Mouse (Mus musculus): ENCODE results near the gene Aldh8a1. TPM values are rescaled to one million over a fixed set of nuclear protein-coding genes. Genes with fewer than 3 reads are reported as not detected.

Aldh8a1 gene
- total and polyA plus RNA-seq, 3 experiments: 0.22 TPM; not detected in 2

DNA sequence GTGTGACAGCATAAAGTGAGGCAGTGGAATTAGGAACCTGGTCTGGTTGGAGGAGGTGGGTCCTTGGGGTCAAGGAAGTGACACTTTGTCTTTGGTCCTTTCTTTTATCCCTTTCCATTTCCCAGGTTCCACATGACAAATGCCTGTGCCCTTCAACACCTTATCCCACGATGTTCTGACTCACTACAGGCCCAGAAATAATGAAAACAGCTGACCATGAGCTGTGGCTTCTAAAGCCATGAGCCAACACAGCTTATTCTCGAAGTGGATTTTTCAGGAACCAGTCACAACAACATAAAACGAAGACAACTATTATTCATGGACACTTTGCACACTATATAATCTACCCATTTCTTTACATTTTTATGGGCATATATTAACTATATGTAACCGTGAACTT is 37.9 kb downstream of the Aldh8a1 start:
- peaks cover 10% of the 10 kb centered on the region for H3K27me3 ChIP-seq (ENCODE audit: insufficient read depth, low read length)
- peaks cover 46% of the 10 kb centered on the region for H3K4me1 ChIP-seq (ENCODE audit: insufficient read depth, low read depth, low read length)
- no peaks in the 10 kb centered on the region for H3K9me3 ChIP-seq (replicated peaks)
- no peak for TF ChIP-seq GATA2 (IDR thresholded peaks at IDR 0.05; ENCODE audit: borderline replicate concordance, low read depth, low read length)
- TF ChIP-seq GATA1 (IDR thresholded peaks at IDR 0.05; ENCODE audit: borderline replicate concordance, low read length): no peak
- no peak for TF ChIP-seq TAL1 (conservative IDR thresholded peaks at IDR 0.05; ENCODE audit: low read depth, low read length)
- TF ChIP-seq POLR2AphosphoS5 (IDR thresholded peaks at IDR 0.05; ENCODE audit: insufficient replicate concordance, low read depth, low read length): no peak
- TF ChIP-seq CTCF (IDR thresholded peaks at IDR 0.05; ENCODE audit: low read depth, low read length): no peak
- H3K36me3 ChIP-seq (replicated peaks): no peaks in the 10 kb centered on the region
- H3K4me3 ChIP-seq (ENCODE audit: low read depth, low read length): no peak overlapping the region
- DNase-seq (ENCODE audit: low spot score): no peak
- no peak for ATAC-seq (ENCODE audit: extremely low read depth, insufficient number of reproducible peaks, low FRiP score, poor library complexity, severe bottlenecking)

DNA sequence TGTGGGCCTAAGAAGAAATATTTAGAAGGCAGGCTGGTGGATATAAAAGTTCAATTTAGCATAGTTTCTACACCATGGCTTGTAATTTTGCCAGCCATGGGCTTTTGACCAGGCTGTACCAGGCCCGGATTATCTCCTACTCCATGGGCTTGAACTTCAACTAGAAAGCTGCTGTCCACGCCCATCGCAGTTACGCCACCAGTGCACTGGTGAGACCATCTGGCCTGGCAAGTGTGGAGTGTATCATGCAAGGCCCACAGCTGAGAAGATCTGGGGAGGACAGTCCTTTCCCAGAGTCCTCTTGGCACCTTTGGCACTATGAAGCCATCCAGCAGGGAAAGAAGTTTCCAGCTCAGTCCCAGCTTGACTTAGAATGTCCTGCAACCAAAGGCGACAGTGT is 39.1 kb downstream of the Aldh8a1 start:
- no peak for ATAC-seq (ENCODE audit: extremely low read depth, insufficient number of reproducible peaks, low FRiP score, poor library complexity, severe bottlenecking)
- Histone ChIP-seq H3K27me3 (ENCODE audit: insufficient read depth, low read length) (peaks cover under 1% of the 10 kb centered on the region; the same call in 1 of the 2 replicates), H3K36me3 (replicated peaks) (no peaks in the 10 kb centered on the region), H3K4me1 (ENCODE audit: insufficient read depth, low read depth, low read length) (peaks cover 57% of the 10 kb centered on the region), H3K4me3 (ENCODE audit: low read depth, low read length) (no peak overlapping the region), H3K9me3 (replicated peaks) (no peaks in the 10 kb centered on the region)
- DNase-seq (ENCODE audit: low spot score): no peak
- TF ChIP-seq CTCF (IDR thresholded peaks at IDR 0.05; ENCODE audit: low read depth, low read length) (no peak), GATA2 (IDR thresholded peaks at IDR 0.05; ENCODE audit: borderline replicate concordance, low read depth, low read length) (no peak), GATA1 (IDR thresholded peaks at IDR 0.05; ENCODE audit: borderline replicate concordance, low read length) (no peak), POLR2AphosphoS5 (IDR thresholded peaks at IDR 0.05; ENCODE audit: insufficient replicate concordance, low read depth, low read length) (no peak), TAL1 (conservative IDR thresholded peaks at IDR 0.05; ENCODE audit: low read depth, low read length) (no peak)

DNA sequence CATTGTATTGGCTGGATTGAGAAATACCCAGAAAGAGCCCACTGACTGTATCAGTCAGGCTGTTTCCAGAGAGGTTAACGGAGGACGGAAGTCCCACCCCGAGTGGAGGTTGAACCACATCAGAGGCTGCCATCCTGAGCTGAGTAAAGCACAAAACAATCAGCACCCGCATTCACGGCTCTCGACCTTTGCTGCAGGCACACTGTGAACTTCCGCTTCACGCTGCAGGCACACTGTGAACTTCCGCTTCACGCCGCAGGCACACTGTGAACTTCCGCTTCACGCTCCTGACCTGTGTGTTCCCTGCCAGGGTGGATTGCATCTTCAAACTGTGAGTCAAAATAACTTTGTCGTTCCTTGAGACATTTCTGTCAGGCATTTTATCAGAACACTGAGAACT is 42.1 kb downstream of the Aldh8a1 start:
- no peak for DNase-seq (ENCODE audit: low spot score)
- no peak for ATAC-seq (ENCODE audit: extremely low read depth, insufficient number of reproducible peaks, low FRiP score, poor library complexity, severe bottlenecking)
- Histone ChIP-seq H3K4me3 (ENCODE audit: low read depth, low read length) (no peak overlapping the region; the same call in 1 of the 2 replicates), H3K36me3 (replicated peaks) (no peaks in the 10 kb centered on the region), H3K9me3 (replicated peaks) (no peaks in the 10 kb centered on the region), H3K27me3 (ENCODE audit: insufficient read depth, low read length) (no peaks in the 10 kb centered on the region; the same call in 1 of the 2 replicates), H3K4me1 (ENCODE audit: insufficient read depth, low read depth, low read length) (peaks cover 63% of the 10 kb centered on the region)
- TF ChIP-seq CTCF (IDR thresholded peaks at IDR 0.05; ENCODE audit: low read depth, low read length) (no peak), GATA1 (IDR thresholded peaks at IDR 0.05; ENCODE audit: borderline replicate concordance, low read length) (no peak), TAL1 (conservative IDR thresholded peaks at IDR 0.05; ENCODE audit: low read depth, low read length) (no peak), GATA2 (IDR thresholded peaks at IDR 0.05; ENCODE audit: borderline replicate concordance, low read depth, low read length) (no peak), POLR2AphosphoS5 (IDR thresholded peaks at IDR 0.05; ENCODE audit: insufficient replicate concordance, low read depth, low read length) (no peak)

DNA sequence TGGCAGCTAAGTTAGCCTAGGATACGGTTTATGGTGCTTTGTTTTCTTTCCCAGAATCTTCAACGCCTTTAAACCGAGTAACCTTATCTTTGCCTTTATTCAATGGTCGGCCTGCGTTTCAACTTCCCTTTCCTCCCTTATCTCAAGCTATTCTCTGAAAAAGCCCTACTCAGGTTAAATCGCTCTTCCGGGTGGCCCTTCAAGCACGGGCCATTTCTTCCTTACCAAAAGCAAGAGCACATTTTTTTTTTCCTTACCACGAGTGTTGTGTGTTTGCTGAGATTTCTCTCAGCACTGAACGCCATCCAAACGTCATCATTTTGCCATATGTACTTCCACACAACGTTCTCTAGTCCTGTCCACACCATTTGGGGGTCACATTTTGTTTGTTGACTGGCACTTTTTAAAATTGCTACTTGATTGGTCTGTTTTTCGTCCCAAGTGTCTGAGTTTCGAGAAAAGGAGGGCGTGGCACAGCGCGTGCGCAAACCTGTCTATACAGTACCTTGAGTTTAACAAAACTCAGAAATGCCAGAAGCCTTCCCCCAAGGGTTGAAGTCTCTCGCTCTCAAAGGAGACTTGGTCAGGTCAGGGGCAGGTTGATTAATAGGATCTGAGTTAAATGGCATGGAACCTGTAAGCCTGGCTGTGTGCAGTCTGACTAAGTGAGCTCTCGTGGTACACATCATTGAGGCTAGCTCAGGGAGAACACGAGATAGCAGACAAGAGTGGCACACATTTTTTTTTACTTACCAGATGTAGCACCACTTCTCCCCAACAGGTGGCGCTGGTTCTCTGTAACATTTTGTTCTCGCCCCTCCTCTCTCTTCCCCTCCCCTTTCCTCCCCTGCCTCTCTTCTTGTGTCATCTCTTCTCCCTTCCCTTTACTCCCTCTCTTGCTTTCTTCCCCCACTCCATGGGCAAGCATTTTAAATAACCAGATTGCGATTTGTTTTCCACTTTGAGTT is 43.6 kb downstream of the Aldh8a1 start:
- Histone ChIP-seq H3K36me3 (replicated peaks) (no peaks in the 10 kb centered on the region), H3K27me3 (ENCODE audit: insufficient read depth, low read length) (no peaks in the 10 kb centered on the region; the same call in 1 of the 2 replicates), H3K9me3 (replicated peaks) (no peaks in the 10 kb centered on the region), H3K4me3 (ENCODE audit: low read depth, low read length) (peak overlapping the region; percentile 57; the same call in 1 of the 2 replicates), H3K4me1 (ENCODE audit: insufficient read depth, low read depth, low read length) (peaks cover 65% of the 10 kb centered on the region)
- TF ChIP-seq CTCF (IDR thresholded peaks at IDR 0.05; ENCODE audit: low read depth, low read length): peak; percentile 43
- TF ChIP-seq GATA2 (IDR thresholded peaks at IDR 0.05; ENCODE audit: borderline replicate concordance, low read depth, low read length): no peak
- ATAC-seq (ENCODE audit: extremely low read depth, insufficient number of reproducible peaks, low FRiP score, poor library complexity, severe bottlenecking) (peak; percentile 49), DNase-seq (ENCODE audit: low spot score) (peak; percentile 39)

DNA sequence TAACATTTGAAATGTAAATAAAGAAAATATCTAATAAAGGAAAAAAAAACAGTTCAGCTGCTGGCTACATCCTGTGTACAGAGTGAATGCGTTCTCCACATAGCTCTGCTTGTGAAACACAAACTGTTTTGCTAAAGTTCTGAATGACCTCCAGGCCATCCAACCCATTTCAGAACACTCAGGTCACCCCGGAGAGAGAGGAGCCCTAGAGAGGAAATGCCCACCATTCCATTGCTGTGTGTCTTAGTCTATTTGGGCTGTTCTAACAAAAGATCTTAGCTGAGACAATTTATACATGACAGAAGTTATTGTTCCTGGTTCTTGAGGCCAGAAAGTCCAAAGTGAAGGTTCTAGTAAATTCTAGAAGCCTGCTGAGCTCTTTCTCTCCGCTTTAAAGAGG is 49.4 kb downstream of the Aldh8a1 start:
- no peak for DNase-seq (ENCODE audit: low spot score)
- TF ChIP-seq TAL1 (conservative IDR thresholded peaks at IDR 0.05; ENCODE audit: low read depth, low read length): no peak
- H3K4me3 ChIP-seq (ENCODE audit: low read depth, low read length): no peak overlapping the region
- no peaks in the 10 kb centered on the region for H3K9me3 ChIP-seq (replicated peaks)
- ATAC-seq (ENCODE audit: extremely low read depth, insufficient number of reproducible peaks, low FRiP score, poor library complexity, severe bottlenecking): no peak
- peaks cover 9% of the 10 kb centered on the region for H3K27me3 ChIP-seq (ENCODE audit: insufficient read depth, low read length)
- H3K4me1 ChIP-seq (ENCODE audit: insufficient read depth, low read depth, low read length): peaks cover 35% of the 10 kb centered on the region
- H3K36me3 ChIP-seq (replicated peaks): no peaks in the 10 kb centered on the region

DNA sequence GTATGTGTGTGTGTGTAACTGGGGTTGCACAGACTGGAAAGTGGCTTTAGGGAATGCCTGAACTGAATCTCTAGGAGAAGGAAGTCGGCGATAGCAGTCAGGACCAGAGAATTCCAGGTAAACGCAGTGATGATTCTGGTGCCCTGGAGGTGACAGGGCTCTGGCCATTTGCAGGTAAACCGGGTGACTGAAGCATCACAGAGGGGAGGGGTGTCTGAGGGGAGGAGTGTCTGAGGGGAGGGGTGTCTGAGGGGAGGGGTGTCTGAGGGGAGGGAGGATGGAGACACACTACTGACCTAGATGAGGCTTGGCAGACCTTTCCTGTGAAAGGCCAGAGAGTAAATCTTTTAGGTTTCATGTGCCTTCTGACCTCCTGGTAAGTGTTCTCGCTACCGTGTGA is 50.9 kb downstream of the Aldh8a1 start:
- no peak for ATAC-seq (ENCODE audit: extremely low read depth, insufficient number of reproducible peaks, low FRiP score, poor library complexity, severe bottlenecking)
- Histone ChIP-seq H3K36me3 (replicated peaks) (no peaks in the 10 kb centered on the region), H3K27me3 (ENCODE audit: insufficient read depth, low read length) (peaks cover 10% of the 10 kb centered on the region), H3K9me3 (replicated peaks) (no peaks in the 10 kb centered on the region), H3K4me3 (ENCODE audit: low read depth, low read length) (no peak overlapping the region), H3K4me1 (ENCODE audit: insufficient read depth, low read depth, low read length) (peaks cover 23% of the 10 kb centered on the region)
- TF ChIP-seq TAL1 (conservative IDR thresholded peaks at IDR 0.05; ENCODE audit: low read depth, low read length) (no peak), GATA2 (IDR thresholded peaks at IDR 0.05; ENCODE audit: borderline replicate concordance, low read depth, low read length) (no peak), GATA1 (IDR thresholded peaks at IDR 0.05; ENCODE audit: borderline replicate concordance, low read length) (no peak), POLR2AphosphoS5 (IDR thresholded peaks at IDR 0.05; ENCODE audit: insufficient replicate concordance, low read depth, low read length) (no peak), CTCF (IDR thresholded peaks at IDR 0.05; ENCODE audit: low read depth, low read length) (no peak)
- no peak for DNase-seq (ENCODE audit: low spot score)
